Mouse (Mus musculus) CD4-positive, CD25-positive, alpha-beta regulatory T cell, adult 4 months (primary cell): Measurements from ENCODE around the gene Selenoi. TPM values are rescaled to one million over a fixed set of nuclear protein-coding genes. Genes with fewer than 3 reads are reported as not detected.

Experiments
- ATAC-seq: one replicate; pipeline ENCODE4 v1.8.0; 2017
- polyA plus RNA-seq, 2 experiments: library from polyadenylated mRNA; unstranded; fragments of 100-300 nt; shearing (Covaris generic); gene quantifications; one replicate each; pipeline ENCODE4 v1.2.1; 2017

Gene Selenoi
- polyA plus RNA-seq, 2 experiments from 2014 or later, result 16.8 to 20.6 TPM

- no peak for ATAC-seq
Measured at GRCm38 (mm10) chr5:30238533-30238932, 6.2 kb downstream of the Selenoi start.

- peak; percentile 92 for ATAC-seq
Measured at GRCm38 (mm10) chr5:30240552-30240951, 8.2 kb downstream of the Selenoi start.

- no peak for ATAC-seq
Measured at GRCm38 (mm10) chr5:30242410-30242809, 10.0 kb downstream of the Selenoi start.

- ATAC-seq, result no peak
Measured at GRCm38 (mm10) chr5:30243741-30244140, 11.4 kb downstream of the Selenoi start.

GRCm38 (mm10) chr5:30245861-30246416 lies 13.6 kb downstream of the Selenoi start:
- ATAC-seq, result no peak

- no peak for ATAC-seq
Measured at GRCm38 (mm10) chr5:30247666-30248065, 15.3 kb downstream of the Selenoi start.

- no peak for ATAC-seq
Measured at GRCm38 (mm10) chr5:30255567-30256354, 23.4 kb downstream of the Selenoi start.

- ATAC-seq, result no peak
Measured at GRCm38 (mm10) chr5:30258776-30259175, 26.4 kb downstream of the Selenoi start.

- no peak for ATAC-seq
Measured at GRCm38 (mm10) chr5:30270571-30271190, 38.3 kb downstream of the Selenoi start.

- ATAC-seq, result no peak
Measured at GRCm38 (mm10) chr5:30271599-30272281, 39.4 kb downstream of the Selenoi start.

GRCm38 (mm10) chr5:30276361-30276760 lies 44.0 kb downstream of the Selenoi start:
- no peak for ATAC-seq

GRCm38 (mm10) chr5:30278952-30279351 lies 46.6 kb downstream of the Selenoi start:
- ATAC-seq, result no peak

GRCm38 (mm10) chr5:30279446-30279845 lies 47.1 kb downstream of the Selenoi start:
- no peak for ATAC-seq

- no peak for ATAC-seq
Measured at GRCm38 (mm10) chr5:30280864-30281263, 48.5 kb downstream of the Selenoi start.

GRCm38 (mm10) chr5:30281291-30281732 lies 48.9 kb downstream of the Selenoi start, which contains the start of gene Drc1:
TSS of gene Drc1 (plus strand) at chr5:30281388.
- ATAC-seq, result no peak

GRCm38 (mm10) chr5:30285944-30286799 lies 53.8 kb downstream of the Selenoi start:
- no peak for ATAC-seq

GRCm38 (mm10) chr5:30287106-30287882 lies 54.9 kb downstream of the Selenoi start:
- no peak for ATAC-seq
